Mouse (Mus musculus) NIH3T3 (cell line): ENCODE data around the gene Tas2r115.
"Not testable (repeated sequence)": the region's sequence is repeated elsewhere in the genome, so short reads cannot be mapped to it uniquely, and the experiment has no call there.

Source experiments
- DNase-seq: peaks from one replicate; pipeline ENCODE4 v3.0.0-alpha.2; 2012; ENCODE audit warnings: low read depth

The Tas2r115 gene

GRCm38 (mm10) chr6:132737935-132738334 lies at the start of gene Tas2r115:
TSS of gene Tas2r115 (minus strand) at chr6:132738035.
- DNase-seq: no peak

- DNase-seq: no peak
Measured at GRCm38 (mm10) chr6:132778062-132778461, 40.2 kb upstream of the Tas2r115 start, which contains the start of gene Tas2r136. TSS of gene Tas2r136 (minus strand) at chr6:132778162.

DNA sequence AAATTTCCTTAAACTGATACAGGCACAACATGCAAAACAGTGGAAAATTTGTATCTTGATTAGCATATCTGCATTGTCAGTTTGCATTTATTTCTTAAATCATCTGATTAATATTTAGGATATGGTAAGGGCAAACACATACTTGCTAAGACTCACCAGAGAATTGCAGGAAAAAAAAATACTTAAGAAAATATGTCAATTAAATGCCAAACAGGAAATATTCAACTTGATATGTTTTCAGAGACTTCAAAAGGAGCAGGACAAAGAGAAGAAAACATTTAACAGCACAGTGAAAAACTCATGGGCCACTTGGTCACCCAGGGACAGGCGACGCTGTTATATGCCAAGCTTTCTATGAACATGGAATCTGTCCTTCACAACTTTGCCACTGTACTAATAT lies 24.0 kb upstream of the Tas2r115 start, which contains the start of gene Tas2r102:
Gene Tas2r102, plus strand, starts transcription at position 301 of the 400 bp plus-strand sequence.
- no peak for DNase-seq

DNA sequence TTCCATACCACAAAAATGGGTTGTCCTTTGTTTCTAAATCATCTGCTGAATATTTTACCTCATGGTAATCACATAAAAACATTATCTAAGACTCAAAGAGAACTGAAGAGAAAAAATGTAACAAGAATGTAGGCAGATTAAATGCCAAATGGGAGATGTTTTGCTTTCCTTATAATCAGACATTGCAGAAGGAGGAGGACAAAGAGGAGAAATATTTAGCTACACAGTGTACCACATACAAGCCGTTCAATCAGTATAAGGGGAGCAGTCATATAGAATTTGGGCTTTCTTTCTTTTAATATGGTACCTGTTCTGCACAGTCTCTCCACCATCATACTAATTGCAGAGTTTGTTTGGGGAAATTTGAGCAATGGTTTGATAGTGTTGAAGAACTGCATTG lies 16.6 kb upstream of the Tas2r115 start, which contains the start of gene Tas2r124:
Gene Tas2r124, plus strand, starts transcription at position 301 of the 400 bp plus-strand sequence.
- DNase-seq: no peak

DNA sequence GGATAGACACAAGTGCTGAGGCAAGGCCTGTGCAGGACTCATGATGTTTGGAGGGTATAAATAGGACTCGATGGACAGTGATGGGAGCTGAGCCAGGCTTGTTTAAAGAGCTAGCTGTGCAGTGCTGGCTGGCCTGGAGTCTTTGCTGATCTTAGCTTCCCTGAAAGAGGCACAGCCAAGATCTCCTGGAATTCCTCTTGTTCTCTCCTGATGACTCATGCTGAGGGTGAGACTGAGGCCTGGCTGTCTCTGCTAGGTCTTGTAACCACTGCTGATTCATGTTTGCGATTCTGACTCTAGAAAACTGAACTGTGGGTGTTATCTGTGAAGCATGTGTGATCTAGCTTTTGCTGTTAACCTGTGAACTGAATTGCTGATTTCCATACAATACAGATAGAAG lies 12.4 kb upstream of the Tas2r115 start:
- peak; percentile 26 for DNase-seq

DNA sequence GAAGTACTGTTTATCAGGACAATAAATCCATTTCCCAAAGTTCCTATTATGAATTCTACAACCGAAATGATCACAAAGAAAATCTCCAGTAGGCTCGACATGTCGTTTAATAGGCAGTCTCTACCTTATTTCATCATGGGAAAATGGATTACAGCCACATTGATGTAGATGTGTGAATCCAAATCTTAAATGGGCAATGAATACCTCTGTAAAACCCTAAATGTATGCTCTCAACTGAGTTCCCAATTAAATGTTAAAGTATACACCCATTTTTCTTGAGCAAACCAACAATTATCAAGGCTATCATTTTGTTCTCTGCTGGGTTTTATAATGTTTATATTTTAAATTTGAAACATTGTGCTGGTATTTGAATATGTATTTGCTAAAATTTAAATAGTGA lies 26.0 kb downstream of the Tas2r115 start, which contains the start of gene Tas2r122:
Gene Tas2r122, minus strand, starts transcription at position 101 of the 400 bp plus-strand sequence.
- no peak for DNase-seq

- DNase-seq: no peak
Measured at GRCm38 (mm10) chr6:132700907-132701306, 36.9 kb downstream of the Tas2r115 start, which contains the start of gene Tas2r121. TSS of gene Tas2r121 (minus strand) at chr6:132701007.

DNA sequence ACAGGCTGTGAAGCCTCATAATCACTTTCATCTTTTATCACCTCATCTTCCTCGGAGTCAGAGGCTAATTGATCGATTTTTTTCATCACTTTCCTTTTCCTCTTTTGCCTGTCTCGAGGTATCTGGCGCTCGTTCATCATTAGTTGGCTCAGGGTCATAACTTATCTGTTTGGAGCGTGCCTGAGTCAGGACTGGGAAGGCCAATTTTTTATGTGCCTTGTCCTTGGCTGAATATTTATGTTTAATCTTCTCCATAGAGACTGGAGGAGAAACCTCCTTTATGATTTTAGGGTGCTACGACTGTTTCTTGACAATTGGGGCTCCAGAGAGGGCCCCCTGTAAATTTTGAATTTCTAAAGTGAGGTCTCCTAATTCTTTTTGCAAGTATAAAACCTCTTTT lies 46.2 kb downstream of the Tas2r115 start:
- DNase-seq: not testable (repeated sequence)
